Mouse (Mus musculus): ENCODE data around the gene Ell. TPM values are rescaled to one million over a fixed set of nuclear protein-coding genes. Genes with fewer than 3 reads are reported as not detected.
A peak's percentile ranks its signal among the peaks of the same experiment; 100 is the strongest.
"Not testable (repeated sequence)": the region's sequence is repeated elsewhere in the genome, so short reads cannot be mapped to it uniquely, and the experiment has no call there.

Gene Ell
- total RNA-seq, 1 experiment from 2014 or later = 40.6 TPM

- no peak for ATAC-seq (ENCODE audit: extremely low read depth, insufficient number of reproducible peaks, low FRiP score, poor library complexity, severe bottlenecking)
Measured at GRCm38 (mm10) chr8:70558983-70559382, 19.7 kb downstream of the Ell start.

GRCm38 (mm10) chr8:70560096-70560495, 20.8 kb downstream of the Ell start:
- peak; percentile 46 for ATAC-seq (ENCODE audit: extremely low read depth, insufficient number of reproducible peaks, low FRiP score, poor library complexity, severe bottlenecking)

GRCm38 (mm10) chr8:70560564-70560963, 21.3 kb downstream of the Ell start:
- no peak for ATAC-seq (ENCODE audit: extremely low read depth, insufficient number of reproducible peaks, low FRiP score, poor library complexity, severe bottlenecking)

- ATAC-seq (ENCODE audit: extremely low read depth, insufficient number of reproducible peaks, low FRiP score, poor library complexity, severe bottlenecking) = no peak
Measured at GRCm38 (mm10) chr8:70561357-70561756, 22.1 kb downstream of the Ell start.

GRCm38 (mm10) chr8:70561809-70562535, 22.7 kb downstream of the Ell start:
- ATAC-seq (ENCODE audit: extremely low read depth, insufficient number of reproducible peaks, low FRiP score, poor library complexity, severe bottlenecking) = no peak

- no peak for ATAC-seq (ENCODE audit: extremely low read depth, insufficient number of reproducible peaks, low FRiP score, poor library complexity, severe bottlenecking)
Measured at GRCm38 (mm10) chr8:70562802-70563201, 23.5 kb downstream of the Ell start.

GRCm38 (mm10) chr8:70563763-70564387, 24.6 kb downstream of the Ell start:
- ATAC-seq (ENCODE audit: extremely low read depth, insufficient number of reproducible peaks, low FRiP score, poor library complexity, severe bottlenecking) = no peak

- no peak for ATAC-seq (ENCODE audit: extremely low read depth, insufficient number of reproducible peaks, low FRiP score, poor library complexity, severe bottlenecking)
Measured at GRCm38 (mm10) chr8:70564696-70565235, 25.5 kb downstream of the Ell start.

- peak; percentile 23; the same call in 1 of the 2 replicates for ATAC-seq (ENCODE audit: extremely low read depth, insufficient number of reproducible peaks, low FRiP score, poor library complexity, severe bottlenecking)
Measured at GRCm38 (mm10) chr8:70565561-70565960, 26.3 kb downstream of the Ell start.

- ATAC-seq (ENCODE audit: extremely low read depth, insufficient number of reproducible peaks, low FRiP score, poor library complexity, severe bottlenecking) = no peak
Measured at GRCm38 (mm10) chr8:70570360-70570759, 31.1 kb downstream of the Ell start.

- no peak for ATAC-seq (ENCODE audit: extremely low read depth, insufficient number of reproducible peaks, low FRiP score, poor library complexity, severe bottlenecking)
Measured at GRCm38 (mm10) chr8:70570990-70571389, 31.7 kb downstream of the Ell start.

- no peak for ATAC-seq (ENCODE audit: extremely low read depth, insufficient number of reproducible peaks, low FRiP score, poor library complexity, severe bottlenecking)
Measured at GRCm38 (mm10) chr8:70574302-70574701, 35.0 kb downstream of the Ell start.

- ATAC-seq (ENCODE audit: extremely low read depth, insufficient number of reproducible peaks, low FRiP score, poor library complexity, severe bottlenecking) = no peak
Measured at GRCm38 (mm10) chr8:70574915-70575314, 35.7 kb downstream of the Ell start.

- ATAC-seq (ENCODE audit: extremely low read depth, insufficient number of reproducible peaks, low FRiP score, poor library complexity, severe bottlenecking) = no peak
Measured at GRCm38 (mm10) chr8:70577207-70577606, 38.0 kb downstream of the Ell start.

GRCm38 (mm10) chr8:70583476-70584387, 44.5 kb downstream of the Ell start:
- ATAC-seq (ENCODE audit: extremely low read depth, insufficient number of reproducible peaks, low FRiP score, poor library complexity, severe bottlenecking) = no peak

- no peak for ATAC-seq (ENCODE audit: extremely low read depth, insufficient number of reproducible peaks, low FRiP score, poor library complexity, severe bottlenecking)
Measured at GRCm38 (mm10) chr8:70584606-70585257, 45.5 kb downstream of the Ell start.

- peak; percentile 73 for ATAC-seq (ENCODE audit: extremely low read depth, insufficient number of reproducible peaks, low FRiP score, poor library complexity, severe bottlenecking)
Measured at GRCm38 (mm10) chr8:70585258-70585652, 46.0 kb downstream of the Ell start.

- not testable (repeated sequence) for ATAC-seq (ENCODE audit: extremely low read depth, insufficient number of reproducible peaks, low FRiP score, poor library complexity, severe bottlenecking)
Measured at GRCm38 (mm10) chr8:70587955-70588354, 48.7 kb downstream of the Ell start.

GRCm38 (mm10) chr8:70591569-70591968, 52.3 kb downstream of the Ell start:
- ATAC-seq (ENCODE audit: extremely low read depth, insufficient number of reproducible peaks, low FRiP score, poor library complexity, severe bottlenecking) = no peak

Measured in neutrophil, adult 5-6 weeks (primary cell).